Mouse (Mus musculus) heart, postnatal 0 days (tissue): Measurements from ENCODE around the gene Igsf8. TPM values are rescaled to one million over a fixed set of nuclear protein-coding genes. Genes with fewer than 3 reads are reported as not detected.

Experiments used
- ATAC-seq: fragments of 200-750 bp; cut with Nextera tagmentation; 2 replicates; pipeline ENCODE4 v1.8.0; 2017; ENCODE audit warnings: low read depth, moderate number of reproducible peaks, moderate library complexity; ENCODE audit not compliant: insufficient read depth
- DNase-seq: peaks from one replicate; pipeline ENCODE4 v3.0.0-alpha.2; 2016; ENCODE audit warnings: low spot score
- H3K27ac ChIP-seq: fragments of 300-500 bp; sonication (generic); 2 replicates; pipeline ENCODE4 v1.5.1; 2014; ENCODE audit warnings: low read depth, mild to moderate bottlenecking
- H3K27me3 ChIP-seq: fragments of 300-500 bp; sonication (generic); 2 replicates; pipeline ENCODE4 v1.6.1; 2014; ENCODE audit warnings: low read length, mixed read lengths; ENCODE audit not compliant: control insufficient read depth, insufficient read depth
- H3K36me3 ChIP-seq: fragments of 300-500 bp; sonication (generic); replicated peaks from 2 replicates; pipeline ENCODE4 v1.6.1; 2014; ENCODE audit warnings: low read length, mixed read lengths; ENCODE audit not compliant: control insufficient read depth, insufficient read depth
- H3K4me1 ChIP-seq: fragments of 300-500 bp; sonication (generic); 2 replicates; pipeline ENCODE4 v1.6.1; 2014; ENCODE audit warnings: antibody characterized with exemption; ENCODE audit not compliant: control insufficient read depth, insufficient read depth
- H3K4me2 ChIP-seq: fragments of 300-500 bp; sonication (generic); 2 replicates; pipeline ENCODE4 v1.6.1; 2014; ENCODE audit warnings: low read depth, mild to moderate bottlenecking, low read length, moderate library complexity
- H3K4me3 ChIP-seq: fragments of 300-500 bp; sonication (generic); 2 replicates; pipeline ENCODE4 v1.5.1; 2014; ENCODE audit warnings: low read depth, low read length
- H3K9ac ChIP-seq: fragments of 300-500 bp; sonication (generic); replicated peaks from 2 replicates; pipeline ENCODE4 v1.6.1; 2014; ENCODE audit warnings: low read depth, low read length, mixed read lengths
- H3K9me3 ChIP-seq: fragments of 300-500 bp; sonication (generic); replicated peaks from 2 replicates; pipeline ENCODE4 v1.6.1; 2016; ENCODE audit warnings: low read length; ENCODE audit not compliant: control insufficient read depth
- CTCF ChIP-seq: IDR thresholded peaks from 2 replicates; pipeline ENCODE4 v1.5.1; 2016; ENCODE audit warnings: antibody characterized with exemption, control low read depth, low read depth
- EP300 ChIP-seq: IDR thresholded peaks from 2 replicates; pipeline ENCODE4 v1.6.1; 2016; ENCODE audit warnings: antibody characterized with exemption, low read depth
- WGBS: fragments of 180-500 bp; shearing (Covaris S2); extraction: QIAGEN DNeasy Blood & Tissue Kit; methylation state at CpG from one replicate; pipeline ENCODE4 v1.1.7; 2014; 5-methylcytosine and 5-hydroxymethylcytosine counted together
- polyA plus RNA-seq: library from polyadenylated mRNA; unstranded; fragments of >200 nt; fragmentation: Nextera tagmentation; extraction: Ambion mirVana; gene quantifications from 2 replicates; pipeline ENCODE4 v1.2.1, GENCODE M21; 2015
- total RNA-seq: library from RNA; depleted of rRNA; stranded (reverse); fragments of >200 nt; gene quantifications from 2 replicates; pipeline ENCODE4 v1.2.3, GENCODE M21; 2014; ENCODE audit warnings: low replicate concordance; rRNA removed

Gene Igsf8
- total and polyA plus RNA-seq, 2 experiments from 2014 or later = 11.4 to 22.1 TPM

- no peak overlapping the region for H3K9ac ChIP-seq
- no peak overlapping the region for H3K27ac ChIP-seq
- TF ChIP-seq CTCF (no peak), EP300 (no peak)
- WGBS = 68% methylated on average over 10 of the region's 10 CpGs
- no peaks in the 10 kb centered on the region for H3K36me3 ChIP-seq
- no peak overlapping the region for H3K4me3 ChIP-seq
- H3K4me2 ChIP-seq = no peak overlapping the region
- ATAC-seq (no peak), DNase-seq (no peak)
- peaks cover 8% of the 10 kb centered on the region; the same call in 1 of the 2 replicates for H3K27me3 ChIP-seq
- no peaks in the 10 kb centered on the region for H3K4me1 ChIP-seq
- H3K9me3 ChIP-seq = no peaks in the 10 kb centered on the region
Observed at GRCm38 (mm10) chr1:172358341-172358740, 96.9 kb downstream of the Igsf8 start.

GRCm38 (mm10) chr1:172364684-172365083 lies 103.2 kb downstream of the Igsf8 start:
- peaks cover 7% of the 10 kb centered on the region; the same call in 1 of the 2 replicates for H3K4me1 ChIP-seq
- ATAC-seq = peak; percentile 67
- H3K9ac ChIP-seq = no peak overlapping the region
- no peak overlapping the region for H3K27ac ChIP-seq
- DNase-seq = peak; percentile 71
- H3K9me3 ChIP-seq = no peaks in the 10 kb centered on the region
- 10% methylated on average over 6 of the region's 6 CpGs for WGBS
- no peaks in the 10 kb centered on the region for H3K36me3 ChIP-seq
- H3K4me3 ChIP-seq = no peak overlapping the region
- TF ChIP-seq CTCF (peak; percentile 59), EP300 (no peak)
- no peaks in the 10 kb centered on the region; the same call in 1 of the 2 replicates for H3K27me3 ChIP-seq
- peak overlapping the region; percentile 15; the same call in 1 of the 2 replicates for H3K4me2 ChIP-seq

GRCm38 (mm10) chr1:172368768-172369418 lies 107.5 kb downstream of the Igsf8 start:
- peak overlapping the region; percentile 27; the same call in 1 of the 2 replicates for H3K4me2 ChIP-seq
- H3K27ac ChIP-seq = no peak overlapping the region
- no peaks in the 10 kb centered on the region for H3K9me3 ChIP-seq
- no peaks in the 10 kb centered on the region for H3K27me3 ChIP-seq
- WGBS = 21% methylated on average over 23 of the region's 23 CpGs
- H3K4me3 ChIP-seq = no peak overlapping the region
- no peaks in the 10 kb centered on the region for H3K36me3 ChIP-seq
- TF ChIP-seq CTCF (peak; percentile 44), EP300 (no peak)
- DNase-seq (no peak), ATAC-seq (0 out of 2 replicates have a peak, but pooled peaks have one; percentile 39)
- peaks cover 7% of the 10 kb centered on the region; the same call in 1 of the 2 replicates for H3K4me1 ChIP-seq
- no peak overlapping the region for H3K9ac ChIP-seq

Other genes starting within 250 kb of the Igsf8 start
- gene Vangl2, start 233.2 kb upstream of the Igsf8 start, total RNA-seq = 11.2 and 11.4 TPM in 2 replicates
- gene Vangl2, start 233.2 kb upstream of the Igsf8 start, polyA plus RNA-seq = 4.7 and 5.2 TPM in 2 replicates
- not detected in 2 replicates for gene Nhlh1, start 204.1 kb upstream of the Igsf8 start, total RNA-seq
- not detected in 2 replicates for gene Nhlh1, start 204.1 kb upstream of the Igsf8 start, polyA plus RNA-seq
- gene Copa, start 179.1 kb upstream of the Igsf8 start, total RNA-seq = 148 and 174 TPM in 2 replicates
- 101 and 102 TPM in 2 replicates for gene Copa, start 179.1 kb upstream of the Igsf8 start, polyA plus RNA-seq
- gene Ncstn, start 178.8 kb upstream of the Igsf8 start, total RNA-seq = 53.4 and 87.3 TPM in 2 replicates
- 63.9 and 68.1 TPM in 2 replicates for gene Ncstn, start 178.8 kb upstream of the Igsf8 start, polyA plus RNA-seq
- 157 and 250 TPM in 2 replicates for gene Pex19, start 134.9 kb upstream of the Igsf8 start, total RNA-seq
- 155 and 161 TPM in 2 replicates for gene Pex19, start 134.9 kb upstream of the Igsf8 start, polyA plus RNA-seq
- gene Dcaf8, start 113.6 kb upstream of the Igsf8 start, total RNA-seq = 119 and 129 TPM in 2 replicates
- gene Dcaf8, start 113.6 kb upstream of the Igsf8 start, polyA plus RNA-seq = 116 and 119 TPM in 2 replicates
- 78.3 and 105 TPM in 2 replicates for gene Pea15a, start 54.8 kb upstream of the Igsf8 start, total RNA-seq
- gene Pea15a, start 54.8 kb upstream of the Igsf8 start, polyA plus RNA-seq = 99.2 and 99.3 TPM in 2 replicates
- gene Casq1, start 41.8 kb upstream of the Igsf8 start, total RNA-seq = 61.2 and 68.0 TPM in 2 replicates
- gene Casq1, start 41.8 kb upstream of the Igsf8 start, polyA plus RNA-seq = 60.3 and 65.0 TPM in 2 replicates
- gene Atp1a4, start 3.2 kb upstream of the Igsf8 start, total RNA-seq = not detected in 2 replicates
- 0.07 TPM in 2 replicates for gene Atp1a4, start 3.2 kb upstream of the Igsf8 start, polyA plus RNA-seq
- gene Atp1a2, start 36.4 kb downstream of the Igsf8 start, total RNA-seq = 130 and 131 TPM in 2 replicates
- 27.1 and 29.0 TPM in 2 replicates for gene Atp1a2, start 36.4 kb downstream of the Igsf8 start, polyA plus RNA-seq
- gene Kcnj9, start 67.7 kb downstream of the Igsf8 start, total RNA-seq = not detected in 2 replicates
- gene Kcnj9, start 67.7 kb downstream of the Igsf8 start, polyA plus RNA-seq = not detected in 2 replicates
- not detected in 2 replicates for gene Kcnj10, start 79.6 kb downstream of the Igsf8 start, total RNA-seq
- gene Kcnj10, start 79.6 kb downstream of the Igsf8 start, polyA plus RNA-seq = 0.03 TPM in 1 of 2 replicates, not detected in the other
- 13.8 and 14.8 TPM in 2 replicates for gene Pigm, start 114.9 kb downstream of the Igsf8 start, total RNA-seq
- 2.1 and 2.2 TPM in 2 replicates for gene Pigm, start 114.9 kb downstream of the Igsf8 start, polyA plus RNA-seq
- gene Slamf9, start 213.7 kb downstream of the Igsf8 start, total RNA-seq = 1.9 and 5.8 TPM in 2 replicates
- gene Slamf9, start 213.7 kb downstream of the Igsf8 start, polyA plus RNA-seq = 1.6 and 2.0 TPM in 2 replicates
- 3.2 and 15.5 TPM in 2 replicates for gene Igsf9, start 220.1 kb downstream of the Igsf8 start, total RNA-seq
- 0.75 and 0.78 TPM in 2 replicates for gene Igsf9, start 220.1 kb downstream of the Igsf8 start, polyA plus RNA-seq
- 235 and 276 TPM in 2 replicates for gene Tagln2, start 238.4 kb downstream of the Igsf8 start, total RNA-seq
- gene Tagln2, start 238.4 kb downstream of the Igsf8 start, polyA plus RNA-seq = 203 and 209 TPM in 2 replicates